Mouse (Mus musculus): ENCODE results near the gene Sdk2.

Sdk2 gene

DNA sequence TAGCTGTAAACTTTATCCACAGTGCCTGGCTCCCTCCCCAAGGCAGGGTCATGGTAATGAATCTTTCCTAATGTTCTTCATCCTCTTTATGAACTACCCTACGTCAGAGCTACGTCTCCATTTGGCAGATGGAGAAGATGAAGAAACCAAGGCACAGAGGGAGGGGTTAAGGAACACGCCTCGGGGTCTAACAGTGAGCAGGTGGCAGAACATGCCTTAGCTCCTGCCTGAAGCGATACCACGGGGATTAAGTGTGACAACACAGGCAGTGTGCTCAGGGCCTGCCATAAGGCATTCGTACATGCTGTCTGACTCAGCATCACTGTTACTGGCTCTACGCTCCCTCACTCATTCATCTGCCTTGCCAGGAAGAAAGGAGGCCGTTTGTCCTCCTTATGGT lies 138.6 kb downstream of the Sdk2 start:
- no peak for DNase-seq (ENCODE audit: low read depth)

DNA sequence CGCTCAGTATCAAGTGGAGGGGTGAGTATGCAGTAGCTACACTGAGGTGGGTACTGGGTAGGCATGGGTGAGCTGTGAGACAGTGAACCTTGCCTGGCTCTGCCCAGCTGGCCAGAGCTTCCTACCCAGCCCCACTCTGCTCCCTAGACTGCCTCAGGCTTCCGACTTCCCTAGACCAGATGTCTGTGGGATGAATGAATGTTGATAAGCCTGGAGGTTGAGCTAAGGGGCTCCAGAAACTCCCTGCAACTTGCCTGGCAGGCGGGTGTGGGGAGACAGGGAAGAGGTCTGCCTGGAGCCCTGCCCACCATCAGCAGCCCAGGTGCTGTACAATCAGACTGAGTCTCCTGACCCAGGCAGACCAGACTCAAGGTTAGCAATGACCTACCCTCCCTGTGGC lies 139.0 kb downstream of the Sdk2 start:
- DNase-seq (ENCODE audit: low read depth), result no peak

DNA sequence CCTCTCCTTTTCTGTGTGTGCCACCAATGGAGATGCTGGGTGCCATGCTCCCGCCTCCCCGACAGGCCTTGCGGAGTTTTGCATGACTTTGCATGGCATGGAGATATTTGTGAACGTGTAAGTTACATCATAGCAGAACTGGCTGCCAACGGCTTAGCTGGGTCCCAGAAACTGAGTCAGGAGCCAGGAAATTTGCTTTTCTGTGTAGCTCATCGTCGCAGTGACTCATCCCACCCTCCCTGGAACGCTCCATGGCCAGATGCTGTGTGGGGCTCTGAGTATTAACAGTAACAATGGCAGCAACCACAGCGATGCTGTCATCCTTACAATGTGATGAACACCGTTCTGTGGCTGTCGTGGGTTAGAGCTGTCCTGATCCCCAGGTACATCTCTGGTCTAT lies 139.6 kb downstream of the Sdk2 start:
- no peak for DNase-seq (ENCODE audit: low read depth)

DNA sequence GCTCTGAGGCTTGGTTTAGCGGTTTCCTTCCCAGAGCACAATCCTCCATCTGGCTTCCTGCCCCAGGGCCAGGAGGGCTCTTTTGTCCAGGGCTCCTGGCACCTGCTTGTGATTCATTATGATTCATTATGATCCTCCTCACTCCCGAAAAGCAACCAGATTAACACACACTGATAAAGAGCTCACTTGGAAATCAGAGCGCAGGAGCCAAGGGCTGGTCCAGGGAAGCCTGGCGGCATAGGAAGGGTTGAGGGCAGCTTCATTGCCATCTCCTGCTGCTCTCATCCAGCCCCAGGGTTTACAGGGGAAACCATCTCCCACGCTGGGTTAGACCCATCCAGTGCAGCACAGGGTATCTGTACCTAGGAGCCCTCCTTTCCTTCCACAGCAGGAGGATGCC lies 143.7 kb downstream of the Sdk2 start:
- no peak for DNase-seq (ENCODE audit: low read depth)

DNA sequence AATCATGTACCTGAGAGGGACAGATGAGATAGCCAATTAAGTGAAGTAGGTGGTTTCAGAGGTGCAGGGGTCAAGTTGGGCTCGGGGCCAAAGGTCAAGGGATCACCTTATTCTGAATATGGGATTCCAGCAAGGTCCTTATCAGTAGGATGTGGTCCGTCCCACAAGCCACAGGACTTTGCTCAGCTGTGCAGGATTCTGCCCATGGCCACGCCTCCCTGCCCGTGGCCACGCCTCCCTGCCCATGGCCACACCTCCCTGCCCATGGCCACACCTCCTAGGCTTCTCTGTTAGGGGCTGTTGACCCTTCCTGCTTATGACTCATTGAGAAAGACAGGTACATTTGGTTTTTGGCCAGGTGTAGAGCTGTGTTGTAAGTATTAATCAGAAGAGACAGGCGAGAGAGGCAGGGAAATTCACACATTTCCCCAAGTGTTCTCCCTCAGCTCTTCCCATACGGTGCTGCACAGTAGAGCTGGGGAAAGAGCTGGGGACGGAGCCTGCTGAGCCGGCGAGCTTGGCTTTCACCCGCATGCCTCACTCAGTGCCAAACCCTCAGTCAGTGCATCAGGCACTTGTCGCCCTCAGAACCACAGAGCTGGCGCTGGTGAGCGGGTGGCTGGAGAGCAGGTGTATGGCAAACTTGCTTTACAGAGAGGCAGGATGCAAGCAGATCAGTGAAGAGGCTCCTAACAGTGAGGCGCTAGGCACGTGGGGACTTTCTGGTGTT lies 163.6 kb downstream of the Sdk2 start:
- no peak for DNase-seq (ENCODE audit: low read depth)

DNA sequence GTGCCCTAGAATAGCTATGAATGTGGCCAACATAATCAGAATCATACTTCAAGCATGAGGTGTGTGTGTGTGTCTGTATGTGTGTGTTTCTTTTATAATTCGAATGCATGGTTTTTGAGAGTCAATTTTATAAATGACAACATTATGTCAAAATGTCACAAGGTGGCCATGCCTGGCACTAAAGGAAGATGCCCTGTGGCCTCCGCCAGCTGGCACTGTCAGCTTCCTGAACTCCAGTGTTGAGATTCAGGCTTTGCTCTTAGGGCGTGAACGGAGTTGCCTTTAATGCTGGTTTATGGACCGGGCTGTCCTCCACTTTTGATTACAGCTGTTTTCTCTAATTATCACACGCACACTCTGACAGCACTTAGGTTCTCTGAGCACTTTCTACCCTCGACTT lies 164.9 kb downstream of the Sdk2 start:
- no peak for DNase-seq (ENCODE audit: low read depth)

DNA sequence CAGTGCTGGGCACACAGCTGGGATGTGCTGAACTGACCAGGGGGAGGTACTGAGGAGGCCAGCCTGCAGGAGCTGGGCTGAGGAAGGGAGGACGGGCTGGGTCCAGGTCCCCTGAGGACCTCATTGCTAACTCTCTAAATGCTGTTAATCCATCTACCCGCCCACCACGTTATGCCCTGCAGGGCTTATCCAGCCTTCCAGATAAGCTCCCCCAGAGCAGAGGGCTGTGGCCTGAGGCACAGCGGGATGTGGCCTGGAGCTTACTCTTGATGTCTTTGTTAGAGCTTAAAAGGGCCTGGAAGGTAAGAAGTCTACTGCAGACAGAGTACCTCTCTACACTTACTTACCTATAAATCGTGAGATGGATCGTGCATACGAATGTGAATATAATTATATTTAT lies 168.2 kb downstream of the Sdk2 start:
- no peak for DNase-seq (ENCODE audit: low read depth)

DNA sequence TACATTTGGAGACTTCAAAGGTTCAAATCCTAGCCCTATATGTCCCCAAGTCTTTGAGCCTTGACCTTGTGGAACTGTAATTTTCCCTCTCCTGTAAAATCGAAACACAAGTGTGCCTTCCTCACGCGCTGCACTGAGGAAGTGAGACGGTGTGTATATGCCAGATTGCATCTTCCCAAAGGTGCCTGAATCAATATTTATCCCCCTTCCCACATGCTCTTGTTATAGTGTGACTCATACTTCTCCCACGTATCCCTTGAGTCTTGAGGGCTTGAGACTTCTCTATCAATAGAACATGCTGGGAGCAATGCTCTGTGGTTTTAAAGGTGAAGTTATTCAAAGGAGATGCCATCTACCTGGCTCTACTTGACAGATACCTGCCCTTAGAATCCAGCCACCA lies 170.8 kb downstream of the Sdk2 start:
- DNase-seq (ENCODE audit: low read depth), result no peak

DNA sequence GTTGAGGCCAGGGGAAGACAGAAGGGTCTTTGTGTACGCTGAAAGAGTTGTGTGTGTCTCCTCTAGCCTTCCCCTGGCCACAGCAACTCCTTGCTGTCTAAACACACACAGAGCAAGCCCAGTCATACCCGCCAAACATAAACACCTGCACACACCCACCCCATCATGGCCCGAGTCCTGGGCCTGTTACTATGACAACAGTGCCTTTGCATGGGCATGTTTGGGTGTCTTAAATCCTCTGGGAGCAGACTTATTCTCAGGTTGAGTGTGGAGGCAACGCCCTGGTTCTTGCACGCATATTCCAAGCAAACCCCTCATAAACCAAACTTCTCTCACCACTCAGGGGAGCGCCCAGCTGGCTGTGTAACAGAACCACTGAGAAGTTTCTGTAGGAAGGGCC lies 173.9 kb downstream of the Sdk2 start:
- DNase-seq (ENCODE audit: low read depth), result no peak

DNA sequence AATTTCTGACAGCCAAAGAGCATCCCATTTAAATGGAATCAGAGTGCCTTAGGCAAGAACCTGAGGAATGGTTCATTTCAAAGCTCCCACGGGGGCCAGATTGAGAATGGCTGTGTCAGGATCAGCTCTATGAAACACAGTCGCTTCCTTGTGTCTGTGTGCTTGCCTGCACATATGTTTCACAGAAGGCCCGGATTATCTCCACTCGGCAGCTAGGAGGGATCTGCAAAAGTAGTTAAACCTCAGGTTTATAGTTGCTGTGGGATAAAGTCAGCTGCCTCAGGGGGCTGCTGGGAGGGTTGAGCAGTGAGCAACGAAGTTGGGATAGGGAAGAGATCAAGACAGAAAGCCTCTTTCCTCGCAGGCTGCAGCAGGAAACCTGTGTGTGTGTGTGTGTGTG lies 174.8 kb downstream of the Sdk2 start:
- DNase-seq (ENCODE audit: low read depth), result no peak

DNA sequence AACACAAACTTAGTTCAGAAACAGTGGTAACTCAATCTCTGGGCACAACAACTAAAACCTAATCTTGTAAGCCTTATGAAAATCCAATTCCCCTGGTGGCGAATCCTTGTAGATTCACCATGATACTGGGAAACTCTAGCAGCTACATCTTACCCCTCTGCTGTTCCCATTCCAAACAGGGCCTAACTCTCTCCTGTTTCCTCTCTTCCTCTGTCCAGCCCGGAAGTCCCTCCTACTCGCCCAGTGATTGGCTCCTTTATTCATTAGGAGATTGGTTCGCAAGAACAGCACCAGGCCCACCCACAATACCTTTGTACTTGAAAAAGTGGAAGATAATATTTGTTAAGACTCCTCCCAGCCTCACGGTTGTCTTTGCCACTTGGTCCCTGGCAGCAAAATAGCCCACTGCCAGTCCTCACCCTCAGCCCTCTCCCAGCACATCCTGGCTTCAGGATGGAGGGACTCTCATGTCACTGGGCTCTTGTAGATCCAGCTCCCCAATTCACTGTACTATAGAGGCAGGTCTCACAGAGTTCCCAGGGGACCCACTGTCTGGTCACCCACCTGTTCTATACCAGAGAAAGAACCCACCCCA lies 178.6 kb downstream of the Sdk2 start:
- no peak for DNase-seq (ENCODE audit: low read depth)

DNA sequence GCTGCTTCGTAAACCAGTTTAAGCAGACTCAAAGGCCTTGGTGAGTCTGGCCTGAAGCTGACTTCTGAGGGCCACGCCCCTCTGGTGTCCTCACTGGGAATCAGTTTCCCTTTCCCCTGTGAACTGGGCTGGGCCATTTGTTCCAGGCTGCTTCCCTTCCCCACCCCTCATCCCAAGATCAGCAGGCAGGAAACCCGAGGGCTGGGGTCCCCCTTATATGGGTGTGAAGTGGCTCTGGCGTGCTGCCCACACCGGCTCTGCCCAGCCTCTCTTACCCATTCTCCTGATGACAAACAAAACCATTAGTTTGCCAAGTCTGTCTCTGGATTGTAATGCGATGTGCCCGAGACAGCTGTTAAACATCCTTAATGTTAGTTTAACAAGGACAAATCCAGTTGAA lies 180.5 kb downstream of the Sdk2 start:
- no peak for DNase-seq (ENCODE audit: low read depth)

DNA sequence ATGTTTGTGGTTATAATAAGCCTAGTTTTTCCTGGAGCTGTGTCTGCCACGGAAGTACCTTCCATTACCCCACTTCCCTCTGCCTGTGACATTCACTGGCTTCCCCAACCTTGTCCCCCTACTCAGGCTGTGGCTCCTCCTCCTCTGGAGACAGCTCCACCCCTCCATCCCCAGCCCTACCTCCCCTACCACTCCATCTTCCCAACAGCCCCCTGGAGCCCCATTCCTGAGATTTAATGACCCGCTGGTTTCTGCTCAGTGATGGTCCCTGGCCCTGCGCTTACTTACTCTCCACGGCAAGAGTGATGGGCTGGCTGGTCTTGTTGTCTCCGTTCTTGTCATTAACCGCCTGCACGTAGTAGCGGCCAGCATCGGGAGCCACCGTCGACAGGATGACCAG lies 181.9 kb downstream of the Sdk2 start:
- DNase-seq (ENCODE audit: low read depth), result no peak

DNA sequence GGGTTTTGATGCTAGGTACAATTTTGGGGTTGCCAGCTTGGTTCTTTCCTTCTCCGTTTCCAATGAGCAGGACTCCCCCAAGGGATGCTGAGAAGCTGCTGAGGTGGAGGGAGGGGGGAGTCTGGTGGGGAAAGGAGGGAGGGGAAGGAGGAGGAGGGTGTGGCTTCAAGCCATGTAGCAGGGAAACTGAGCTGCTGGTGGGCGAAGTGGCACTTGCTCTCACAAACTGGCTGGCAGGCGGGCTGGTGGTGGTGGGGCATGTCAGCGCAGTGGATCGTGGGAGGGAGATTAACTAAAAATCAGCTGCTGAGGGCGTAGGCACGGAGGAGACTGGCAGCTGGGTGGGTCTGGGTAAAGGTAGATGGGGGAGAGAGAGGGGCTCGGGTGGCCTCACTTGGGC lies 183.8 kb downstream of the Sdk2 start:
- no peak for DNase-seq (ENCODE audit: low read depth)

DNA sequence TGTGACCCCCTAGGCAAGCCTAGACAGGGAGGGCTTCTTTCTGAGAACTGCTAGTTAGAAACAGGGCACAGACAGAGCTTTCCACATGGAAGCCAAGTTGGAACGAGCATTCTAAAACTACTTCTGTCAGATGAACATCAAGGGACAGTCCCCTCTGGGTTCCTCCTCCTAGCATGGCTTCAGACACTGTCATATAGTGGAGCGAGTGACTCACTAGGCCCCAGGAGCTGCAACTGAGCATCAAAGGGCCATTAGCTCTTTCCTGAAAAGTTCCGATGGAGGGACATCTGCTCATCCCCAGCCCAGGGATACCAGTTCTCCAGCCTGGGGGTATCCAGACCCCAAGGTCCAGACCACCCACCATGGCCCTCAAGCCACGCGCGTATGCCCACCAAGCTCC lies 185.0 kb downstream of the Sdk2 start:
- DNase-seq (ENCODE audit: low read depth), result no peak

DNA sequence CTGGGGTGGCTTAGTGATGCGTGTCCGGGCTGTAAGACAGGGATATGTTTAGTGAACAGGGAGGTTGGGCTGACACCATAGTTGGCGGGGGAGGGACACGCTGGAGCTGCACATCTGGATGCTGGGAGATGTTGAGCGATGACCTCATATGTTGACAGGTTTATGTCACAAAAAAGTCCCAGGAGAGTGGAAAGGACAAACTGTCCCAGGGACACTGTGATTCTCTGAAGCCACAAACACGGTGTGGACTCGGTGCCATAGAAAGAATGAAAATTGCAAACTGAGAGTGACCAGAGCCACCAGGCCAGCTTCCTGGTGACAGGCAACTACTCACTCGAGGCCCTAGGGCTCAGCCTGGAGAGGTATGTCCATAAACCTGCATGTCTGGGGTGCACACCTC lies 199.8 kb downstream of the Sdk2 start:
- DNase-seq (ENCODE audit: low read depth), result no peak

DNA sequence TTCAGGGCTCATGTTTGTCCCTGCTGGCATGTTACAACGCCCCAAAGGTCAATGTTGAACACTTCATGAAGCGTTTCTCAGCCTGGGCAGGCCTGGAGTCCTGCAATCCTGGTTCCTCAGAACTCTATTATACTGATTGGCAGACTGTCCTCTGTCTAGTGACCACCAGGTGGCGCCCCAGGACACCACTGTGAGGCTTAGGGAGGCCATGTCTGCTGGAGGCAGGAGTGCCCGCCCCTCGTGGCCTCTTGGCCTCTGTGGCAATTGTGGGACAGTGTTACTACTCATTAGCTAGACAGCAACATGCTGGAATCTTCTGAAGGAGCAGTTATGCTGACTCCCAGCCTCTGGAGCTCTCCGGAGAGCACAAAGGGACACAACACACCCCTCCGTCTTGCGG lies 201.2 kb downstream of the Sdk2 start:
- peak; percentile 50 for DNase-seq (ENCODE audit: low read depth)

DNA sequence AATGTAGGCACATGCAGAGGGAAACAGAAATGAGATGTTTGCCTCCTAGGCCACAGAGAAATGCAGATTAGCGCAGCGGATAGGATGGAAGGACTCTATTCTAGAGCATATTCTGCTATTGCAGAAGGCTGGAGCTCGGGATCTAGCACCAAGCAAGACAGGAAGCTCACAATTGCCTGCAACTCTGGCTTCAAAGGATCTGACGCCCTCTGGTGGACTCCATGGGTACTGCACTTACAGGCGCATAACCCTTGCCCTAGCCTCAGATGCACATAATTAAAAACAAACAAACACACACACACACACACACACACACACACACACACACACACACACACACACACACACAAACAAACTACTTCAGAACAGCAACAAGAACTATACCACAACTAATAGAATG lies 203.4 kb downstream of the Sdk2 start:
- peak; percentile 14 for DNase-seq (ENCODE audit: low read depth)

DNA sequence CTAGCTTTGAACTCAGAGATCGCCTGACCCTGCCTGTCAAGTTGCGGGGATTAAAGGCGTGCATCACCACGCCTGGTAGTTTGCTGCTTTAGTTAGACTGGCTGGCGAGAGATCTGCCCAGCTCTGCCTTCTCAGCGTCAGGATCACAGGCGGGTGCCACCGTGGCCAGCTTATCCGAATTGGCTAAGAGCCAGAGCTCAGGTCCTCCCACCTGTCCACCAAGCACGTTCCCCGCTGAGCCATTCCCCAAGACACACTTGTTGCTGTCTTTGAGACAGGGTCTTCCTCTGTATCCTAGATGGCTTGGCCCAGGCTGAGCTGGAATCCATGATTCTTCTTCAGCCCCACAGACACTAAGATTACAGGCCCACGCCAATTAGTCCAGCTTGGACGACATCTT lies 211.2 kb downstream of the Sdk2 start:
- no peak for DNase-seq (ENCODE audit: low read depth)

DNA sequence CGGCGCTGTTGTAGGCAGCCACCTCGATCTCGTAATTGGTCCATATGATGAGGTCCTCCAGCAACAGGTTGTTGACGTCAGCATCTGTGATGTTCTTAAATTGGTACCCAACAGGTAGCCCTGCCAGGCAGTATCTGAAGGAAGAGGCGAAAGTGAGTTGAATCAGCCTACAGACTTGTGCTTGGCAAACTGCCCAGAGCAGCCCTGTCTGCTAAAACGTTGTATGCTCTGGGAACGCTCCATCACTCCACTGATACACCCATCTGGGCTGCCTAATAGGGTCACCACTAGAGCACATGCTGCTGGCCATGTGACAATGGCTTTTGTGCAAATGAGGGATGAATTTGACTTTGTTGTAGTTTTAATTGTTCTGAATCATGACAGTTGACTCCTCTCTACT lies 215.1 kb downstream of the Sdk2 start:
- DNase-seq (ENCODE audit: low read depth), result no peak

DNA sequence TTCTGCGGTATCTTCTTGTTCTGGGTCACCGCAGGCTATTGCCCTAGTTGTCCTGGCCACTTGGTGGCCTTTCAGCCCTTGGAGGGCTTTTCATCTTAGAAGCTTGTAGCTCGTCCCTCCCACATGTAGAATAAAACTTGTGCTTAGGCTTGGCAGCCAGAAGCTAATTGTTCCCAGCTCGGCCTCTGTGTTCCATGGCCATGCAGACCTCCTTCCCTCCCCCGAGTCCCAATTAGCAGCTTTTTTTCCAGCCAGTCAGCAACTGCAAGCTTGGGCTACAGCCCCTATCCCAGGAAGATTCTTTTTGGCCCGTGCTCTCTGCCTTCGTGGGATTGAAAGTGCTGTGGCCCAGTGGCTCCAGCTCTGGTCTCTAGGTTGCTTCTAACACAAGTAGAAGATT lies 217.5 kb downstream of the Sdk2 start:
- no peak for DNase-seq (ENCODE audit: low read depth)

DNA sequence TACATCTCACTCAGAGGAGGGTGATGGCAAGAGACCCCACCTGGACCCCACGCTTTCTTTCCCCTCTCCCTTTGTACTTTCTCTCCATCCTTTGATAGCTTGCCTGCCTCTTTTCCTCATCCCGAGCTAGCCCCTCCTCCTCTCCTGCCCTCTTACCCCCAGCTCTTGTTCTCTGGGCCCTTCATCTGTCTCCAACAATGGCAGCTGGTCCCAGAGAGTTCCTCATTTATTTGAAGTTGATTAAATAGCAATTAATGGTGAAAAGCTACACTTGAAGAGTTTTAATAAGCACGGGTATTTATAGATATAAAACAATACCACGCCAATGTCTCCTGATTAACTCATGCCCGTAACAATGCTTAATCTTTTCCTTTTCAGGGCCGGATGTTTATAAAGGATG lies 222.9 kb downstream of the Sdk2 start:
- DNase-seq (ENCODE audit: low read depth), result no peak

DNA sequence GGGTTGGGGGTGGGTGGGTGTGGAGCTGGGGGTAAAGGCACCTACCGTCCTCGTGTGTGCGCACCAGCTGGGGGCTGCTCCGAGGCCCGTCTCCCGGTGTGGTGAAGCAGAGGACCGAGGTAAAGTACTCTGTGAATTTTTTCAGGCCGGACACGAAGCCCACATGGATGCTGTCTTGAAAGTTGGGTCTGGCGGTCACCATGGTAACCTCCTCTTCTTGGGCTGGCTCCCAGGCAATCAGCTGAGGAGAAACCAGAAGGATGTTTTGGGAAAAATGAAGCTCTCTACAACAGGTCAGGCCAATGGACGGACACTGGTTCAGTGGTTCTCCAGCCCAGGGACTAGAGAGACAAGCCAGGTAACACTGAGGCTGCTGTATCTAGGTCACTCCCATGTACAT lies 224.0 kb downstream of the Sdk2 start:
- no peak for DNase-seq (ENCODE audit: low read depth)

DNA sequence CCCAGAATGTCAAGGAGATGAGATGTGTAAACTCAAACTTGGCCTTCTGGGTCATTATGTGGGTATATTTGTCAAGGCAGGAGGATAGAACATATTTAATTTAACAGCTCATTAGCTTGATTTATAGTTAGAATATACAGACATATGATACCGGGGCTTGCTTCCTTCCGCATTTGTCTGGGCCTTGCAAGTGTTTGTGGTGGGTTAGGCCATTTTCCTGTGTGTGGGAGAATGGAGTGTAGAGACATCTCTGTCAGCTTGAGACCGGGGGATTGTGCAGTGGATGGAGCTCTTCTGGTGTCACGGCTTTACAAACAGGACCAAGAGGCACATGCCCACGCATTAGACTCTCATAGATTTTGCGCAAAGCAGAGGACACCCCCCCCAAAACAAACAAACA lies 235.2 kb downstream of the Sdk2 start:
- DNase-seq (ENCODE audit: low read depth), result no peak

Data from c-Kit-positive CD71-positive TER-119-negative erythroid progenitor cells, embryonic 14.5 days (primary cell).